Mouse (Mus musculus) testis, adult 2 months (tissue): ENCODE data around the gene Ppan.

ENCODE experiments used
- CTCF ChIP-seq: fragments of 200-500 bp; IDR thresholded peaks from 2 replicates; pipeline ENCODE4 v1.5.1; 2012; ENCODE audit warnings: low read depth, mild to moderate bottlenecking, inconsistent platforms, low read length, moderate library complexity; ENCODE audit not compliant: control insufficient read depth, insufficient read depth, insufficient replicate concordance
- POLR2A ChIP-seq: fragments of 200-500 bp; IDR thresholded peaks from 2 replicates; pipeline ENCODE4 v1.6.1; 2012; ENCODE audit warnings: low read depth, mild to moderate bottlenecking, inconsistent platforms, low read length, moderate library complexity; ENCODE audit not compliant: control insufficient read depth

GRCm38 (mm10) chr9:20878041-20878709, 9.8 kb upstream of the Ppan start:
- TF ChIP-seq CTCF (peak; percentile 60; the same call in 1 of the 2 replicates), POLR2A (peak; percentile 73)
